ENCODE assay signal across 9 mouse cellular contexts in genomic region chr10:67126061-67126858, GRCm38 (mm10). TPM values are rescaled to one million over a fixed set of nuclear protein-coding genes. Genes with fewer than 3 reads are reported as not detected.
A peak's percentile ranks its signal among the peaks of the same experiment; 100 is the strongest.
DNase-seq lines count a peak whose midpoint lies in the region; ATAC-seq and TF ChIP-seq lines count a peak whose summit lies in the region.
"Had no signal": no experiment of that assay in that cellular context is flagged by ENCODE, and none has a peak within 500 bp of the region (broad histone marks: within the 10 kb centered on the region; RNA-seq: fewer than 3 reads in every experiment).

No protein-coding gene starts in this region.

- peak; percentile 52 for DNase-seq in liver, adult 2 months (ENCODE audit: extremely low read depth, low read depth, low spot score)
- no peak for DNase-seq in liver
- peak; percentile 57 for DNase-seq in embryo, embryonic 10 days (ENCODE audit: low spot score)
- peak; percentile 36 to 55 for DNase-seq in gastrocnemius, adult 8-10 months (ENCODE audit: low spot score in 2 of 2)
- peak; percentile 61 for DNase-seq in hindlimb bud, embryonic 11.5 days (ENCODE audit: extremely low spot score, low read depth, low spot score)
- peak; percentile 51 to 76 for DNase-seq in left cerebral cortex, adult 9 months (ENCODE audit: low spot score in 2 of 2)
- peak; percentile 83 for DNase-seq in telencephalon, adult 2 months (ENCODE audit: low read depth, low spot score)

- peaks cover 39% of the 10 kb centered on the region for H3K79me2 ChIP-seq in liver, adult 2 months (ENCODE audit: control insufficient read depth, insufficient read depth, low read length)

- H3K27ac ChIP-seq in liver, adult 2 months (replicated peaks; ENCODE audit: insufficient read depth, low read depth, low read length) = no peak overlapping the region

- peak; percentile 43 for ATAC-seq in megakaryocyte progenitor cell, adult 5-6 weeks (replicated peaks; ENCODE audit: poor library complexity)

- peak overlapping the region; percentile 88 for H3K9ac ChIP-seq in liver, adult 2 months (ENCODE audit: low read depth, low read length)

- 3% methylated on average over 50 of the region's 50 CpGs for WGBS in liver, adult 2 months

- TF ChIP-seq CTCF in liver, adult 2 months (IDR thresholded peaks at IDR 0.05; ENCODE audit: low read depth, low read length) = no peak

- TF ChIP-seq POLR2A in liver, adult 2 months (IDR thresholded peaks at IDR 0.05; ENCODE audit: extremely low read depth, insufficient read depth, low read length) = no peak

- no peaks in the 10 kb centered on the region for H3K27me3 ChIP-seq in liver, adult 2 months (ENCODE audit: control insufficient read depth, insufficient read depth, low read length)
- H3K27me3 ChIP-seq: CH12.LX had no signal

- peaks cover 2% of the 10 kb centered on the region; the same call in 1 of the 2 replicates for H3K4me1 ChIP-seq in liver, adult 2 months (ENCODE audit: control insufficient read depth, insufficient read depth, low read length)

- H3K36me3 ChIP-seq in liver, adult 2 months (ENCODE audit: control insufficient read depth, insufficient read depth, low read length) = no peaks in the 10 kb centered on the region

- H3K4me3 ChIP-seq in liver, adult 2 months (ENCODE audit: insufficient read depth, low read depth, low read length) = peak overlapping the region; percentile 98

RNA-seq across cellular contexts. Expression of gene Reep3, which starts 29.5 kb away (rescaled TPM):
- 36.1 and 38.8 TPM in 2 replicates for total RNA-seq in liver, adult 2 months (2014; rRNA removed)
- polyA plus RNA-seq in liver, adult 2 months (2012; rRNA removed) = 21.6 and 24.8 TPM in 2 replicates
- total RNA-seq in gastrocnemius, adult 8-10 months (2022) = 1 to 10 TPM; 7.6 to 9.3 (median 9.0) TPM
- 25.3 and 28.7 TPM in 2 replicates for total RNA-seq in megakaryocyte progenitor cell, adult 5-6 weeks (2015)
- total RNA-seq in megakaryocyte progenitor cell, adult 5-6 weeks (2017) = 12.1 and 12.2 TPM in 2 replicates

RNA-seq across cellular contexts. Expression of gene Jmjd1c, which starts 30.3 kb away (rescaled TPM):
- 44.8 and 48.3 TPM in 2 replicates for total RNA-seq in liver, adult 2 months (2014; rRNA removed)
- polyA plus RNA-seq in liver, adult 2 months (2012; rRNA removed) = 5.7 and 5.8 TPM in 2 replicates
- total RNA-seq in gastrocnemius, adult 8-10 months (2022) = 10 to 100 TPM; 22.0 to 26.9 (median 22.7) TPM
- 82.6 and 124 TPM in 2 replicates for total RNA-seq in megakaryocyte progenitor cell, adult 5-6 weeks (2015)
- total RNA-seq in megakaryocyte progenitor cell, adult 5-6 weeks (2017) = 49.5 and 79.8 TPM in 2 replicates
